Mouse (Mus musculus) cortical plate, adult 2 months (tissue): ENCODE data around the gene Dab2ip.

Experiments
- CTCF ChIP-seq: fragments of 200-500 bp; IDR thresholded peaks from 2 replicates; pipeline ENCODE4 v1.5.1; 2011; ENCODE audit warnings: mild to moderate bottlenecking, control low read depth, low read length; ENCODE audit not compliant: insufficient read depth; ENCODE audit errors: extremely low read depth
- POLR2A ChIP-seq: fragments of 200-500 bp; IDR thresholded peaks from 2 replicates; pipeline ENCODE4 v1.6.1; 2011; ENCODE audit warnings: mild to moderate bottlenecking, low read length, control low read depth; ENCODE audit not compliant: insufficient read depth; ENCODE audit errors: extremely low read depth

- TF ChIP-seq POLR2A (no peak), CTCF (no peak)
These were observed 160.6 kb downstream of the Dab2ip start for GRCm38 (mm10) chr2:35718662-35719061.
